Mouse (Mus musculus): ENCODE results near the gene Zfp668. TPM values are rescaled to one million over a fixed set of nuclear protein-coding genes. Genes with fewer than 3 reads are reported as not detected.

Zfp668 gene
- total RNA-seq (2021): 10 to 100 TPM; 22.9 to 25.3 TPM
- long read RNA-seq, full-length matches to known transcripts: 4 of 7 reads
- long read RNA-seq, partial matches to known transcripts: 1 of 7 reads
- long read RNA-seq, other reads (novel, unspliced or antisense): 2 of 7 reads

- peak; percentile 91 to 93 for DNase-seq (ENCODE audit: low spot score in 2 of 2)
Measured at GRCm38 (mm10) chr7:127876467-127877348, at the start of gene Zfp668. Gene Zfp668, minus strand, starts transcription at chr7:127876828.

- DNase-seq (ENCODE audit: low spot score in 2 of 2): no peak
Measured at GRCm38 (mm10) chr7:127926066-127926465, 49.4 kb upstream of the Zfp668 start.

- no peak for DNase-seq (ENCODE audit: low spot score in 2 of 2)
Measured at GRCm38 (mm10) chr7:127925252-127925651, 48.6 kb upstream of the Zfp668 start.

- DNase-seq (ENCODE audit: low spot score in 2 of 2): no peak
Measured at GRCm38 (mm10) chr7:127923714-127924113, 47.1 kb upstream of the Zfp668 start.

- no peak for DNase-seq (ENCODE audit: low spot score in 2 of 2)
Measured at GRCm38 (mm10) chr7:127922451-127923275, 46.0 kb upstream of the Zfp668 start.

- DNase-seq (ENCODE audit: low spot score in 2 of 2): no peak
Measured at GRCm38 (mm10) chr7:127921516-127921915, 44.9 kb upstream of the Zfp668 start.

GRCm38 (mm10) chr7:127919290-127919689 lies 42.7 kb upstream of the Zfp668 start:
- DNase-seq (ENCODE audit: low spot score in 2 of 2): peak in 1 of 2 experiments; percentile 38

- DNase-seq (ENCODE audit: low spot score in 2 of 2): no peak
Measured at GRCm38 (mm10) chr7:127918203-127918602, 41.6 kb upstream of the Zfp668 start.

GRCm38 (mm10) chr7:127915293-127915692 lies 38.7 kb upstream of the Zfp668 start:
- DNase-seq (ENCODE audit: low spot score in 2 of 2): no peak

GRCm38 (mm10) chr7:127912938-127913337 lies 36.3 kb upstream of the Zfp668 start:
- no peak for DNase-seq (ENCODE audit: low spot score in 2 of 2)

GRCm38 (mm10) chr7:127912190-127912871 lies 35.7 kb upstream of the Zfp668 start, which contains the start of gene Kat8:
Gene Kat8, plus strand, starts transcription at chr7:127912516.
- DNase-seq (ENCODE audit: low spot score in 2 of 2): peak; percentile 78 to 82

- no peak for DNase-seq (ENCODE audit: low spot score in 2 of 2)
Measured at GRCm38 (mm10) chr7:127908656-127909055, 32.0 kb upstream of the Zfp668 start.

GRCm38 (mm10) chr7:127907939-127908338 lies 31.3 kb upstream of the Zfp668 start:
- no peak for DNase-seq (ENCODE audit: low spot score in 2 of 2)

- peak; percentile 81 to 86 for DNase-seq (ENCODE audit: low spot score in 2 of 2)
Measured at GRCm38 (mm10) chr7:127903971-127904796, 27.6 kb upstream of the Zfp668 start, which contains the start of gene Bckdk. Gene Bckdk, plus strand, starts transcription at chr7:127904082.

- DNase-seq (ENCODE audit: low spot score in 2 of 2): no peak
Measured at GRCm38 (mm10) chr7:127901772-127902171, 25.1 kb upstream of the Zfp668 start.

GRCm38 (mm10) chr7:127899997-127900396 lies 23.4 kb upstream of the Zfp668 start:
- DNase-seq (ENCODE audit: low spot score in 2 of 2): no peak

- DNase-seq (ENCODE audit: low spot score in 2 of 2): no peak
Measured at GRCm38 (mm10) chr7:127898179-127898956, 21.7 kb upstream of the Zfp668 start.

GRCm38 (mm10) chr7:127897542-127897941 lies 20.9 kb upstream of the Zfp668 start:
- no peak for DNase-seq (ENCODE audit: low spot score in 2 of 2)

- DNase-seq (ENCODE audit: low spot score in 2 of 2): peak; percentile 68 to 72
Measured at GRCm38 (mm10) chr7:127896384-127896783, 19.8 kb upstream of the Zfp668 start.
